Mouse (Mus musculus) testis, adult 2 months (tissue): ENCODE measurements around the gene Bag1. TPM values are rescaled to one million over a fixed set of nuclear protein-coding genes. Genes with fewer than 3 reads are reported as not detected.

ENCODE experiments used
- H3K27ac ChIP-seq: fragments of 200-500 bp; 2 replicates; pipeline ENCODE4 v1.5.1; 2012; ENCODE audit warnings: low read depth, low read length; ENCODE audit not compliant: control insufficient read depth, insufficient read depth
- H3K27me3 ChIP-seq: fragments of 200-500 bp; 2 replicates; pipeline ENCODE4 v1.6.1; 2012; ENCODE audit warnings: mild to moderate bottlenecking, low read length, moderate library complexity; ENCODE audit not compliant: control insufficient read depth, insufficient read depth
- H3K36me3 ChIP-seq: fragments of 200-500 bp; 2 replicates; pipeline ENCODE4 v1.6.1; 2012; ENCODE audit warnings: mild to moderate bottlenecking, low read length; ENCODE audit not compliant: control insufficient read depth, insufficient read depth
- H3K4me1 ChIP-seq: fragments of 200-500 bp; 2 replicates; pipeline ENCODE4 v1.6.1; 2012; ENCODE audit warnings: low read length; ENCODE audit not compliant: control insufficient read depth, insufficient read depth
- H3K4me3 ChIP-seq: fragments of 200-500 bp; 2 replicates; pipeline ENCODE4 v1.5.1; 2012; ENCODE audit warnings: low read depth, mild to moderate bottlenecking, low read length, moderate library complexity, mixed read lengths; ENCODE audit not compliant: control insufficient read depth
- CTCF ChIP-seq: fragments of 200-500 bp; IDR thresholded peaks from 2 replicates; pipeline ENCODE4 v1.5.1; 2012; ENCODE audit warnings: low read depth, mild to moderate bottlenecking, inconsistent platforms, low read length, moderate library complexity; ENCODE audit not compliant: control insufficient read depth, insufficient read depth, insufficient replicate concordance
- POLR2A ChIP-seq: fragments of 200-500 bp; IDR thresholded peaks from 2 replicates; pipeline ENCODE4 v1.6.1; 2012; ENCODE audit warnings: low read depth, mild to moderate bottlenecking, inconsistent platforms, low read length, moderate library complexity; ENCODE audit not compliant: control insufficient read depth
- polyA plus RNA-seq: library from polyadenylated mRNA; depleted of rRNA; stranded (reverse); fragments of >200 nt; gene quantifications from 2 replicates; pipeline ENCODE4 v1.2.3, GENCODE M21; 2012; rRNA removed

The Bag1 gene
- polyA plus RNA-seq, 1 experiment, result 229 TPM

DNA sequence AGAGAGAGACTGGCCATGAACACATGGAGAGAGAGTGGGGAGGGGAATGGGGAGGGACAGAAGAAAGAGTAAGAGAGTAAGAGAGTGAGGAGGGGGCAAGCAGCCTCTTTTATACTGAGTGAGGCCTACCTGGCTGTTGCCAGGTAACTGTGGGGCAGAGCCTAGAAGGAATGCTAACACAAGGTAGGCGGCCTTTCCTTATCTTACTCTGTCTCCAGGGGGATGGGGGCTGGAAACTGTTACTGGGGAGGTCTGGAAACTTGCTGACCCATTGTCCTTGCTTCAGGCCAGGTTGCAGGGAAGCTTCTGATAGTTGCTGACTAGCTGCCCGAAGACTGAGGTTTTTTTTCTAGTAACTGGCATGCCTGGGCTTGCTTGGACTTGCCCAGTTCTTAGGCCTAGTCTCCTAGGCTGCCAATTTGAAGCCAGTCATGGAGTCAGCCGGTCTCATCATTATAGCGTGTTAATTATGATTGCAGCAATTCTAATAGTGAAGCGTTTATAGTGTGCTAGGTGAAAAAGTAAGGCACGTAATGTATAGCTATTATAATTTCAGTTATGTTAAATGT, 49.5 kb downstream of the Bag1 start:
- no peak overlapping the region for H3K4me3 ChIP-seq
- no peaks in the 10 kb centered on the region for H3K36me3 ChIP-seq
- TF ChIP-seq CTCF, result no peak
- TF ChIP-seq POLR2A, result no peak
- no peaks in the 10 kb centered on the region for H3K4me1 ChIP-seq
- H3K27me3 ChIP-seq, result no peaks in the 10 kb centered on the region
- no peak overlapping the region for H3K27ac ChIP-seq

DNA sequence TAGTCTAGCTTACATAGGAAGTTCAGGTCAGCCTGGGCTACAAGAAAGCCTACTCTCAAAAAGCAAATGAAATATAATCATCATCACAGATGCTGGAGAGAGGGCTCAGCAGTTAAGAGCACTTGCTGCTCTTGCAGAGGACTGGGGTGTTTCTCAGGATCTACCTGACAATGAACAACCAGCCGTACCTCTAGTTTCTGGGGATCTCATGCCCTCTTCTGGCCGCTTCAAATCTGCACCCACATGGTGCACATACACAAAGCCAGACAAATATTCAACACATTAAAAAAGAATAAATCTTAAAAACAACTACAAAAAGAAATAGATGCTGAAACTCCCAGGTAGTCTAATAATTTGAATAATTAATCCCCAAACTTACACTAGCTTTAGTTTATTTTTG, 52.4 kb downstream of the Bag1 start:
- no peaks in the 10 kb centered on the region for H3K36me3 ChIP-seq
- no peaks in the 10 kb centered on the region for H3K4me1 ChIP-seq
- no peak for TF ChIP-seq CTCF
- TF ChIP-seq POLR2A, result no peak
- no peak overlapping the region for H3K27ac ChIP-seq
- H3K4me3 ChIP-seq, result no peak overlapping the region
- H3K27me3 ChIP-seq, result no peaks in the 10 kb centered on the region

DNA sequence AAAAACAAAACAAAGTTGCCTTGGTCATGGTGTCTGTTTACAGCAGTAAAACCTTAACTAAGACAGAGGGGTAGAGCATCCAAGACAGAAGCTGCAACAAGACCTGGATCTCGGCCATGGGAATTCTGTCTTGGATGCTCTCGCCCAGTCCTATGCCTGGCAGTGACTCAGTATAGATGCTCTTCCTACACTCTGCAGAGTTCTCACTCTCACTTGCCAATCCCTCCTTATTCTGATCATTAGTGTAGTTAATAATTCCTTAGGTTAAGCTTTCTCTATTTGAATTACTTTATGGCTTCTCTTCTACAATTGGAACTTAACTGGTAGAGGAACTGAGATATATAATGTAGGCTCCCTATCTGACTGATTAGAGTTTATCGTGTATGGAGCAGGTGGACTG, 53.0 kb downstream of the Bag1 start:
- no peak for TF ChIP-seq POLR2A
- no peak for TF ChIP-seq CTCF
- no peaks in the 10 kb centered on the region for H3K27me3 ChIP-seq
- H3K4me1 ChIP-seq, result no peaks in the 10 kb centered on the region
- H3K27ac ChIP-seq, result no peak overlapping the region
- no peaks in the 10 kb centered on the region for H3K36me3 ChIP-seq
- H3K4me3 ChIP-seq, result no peak overlapping the region

DNA sequence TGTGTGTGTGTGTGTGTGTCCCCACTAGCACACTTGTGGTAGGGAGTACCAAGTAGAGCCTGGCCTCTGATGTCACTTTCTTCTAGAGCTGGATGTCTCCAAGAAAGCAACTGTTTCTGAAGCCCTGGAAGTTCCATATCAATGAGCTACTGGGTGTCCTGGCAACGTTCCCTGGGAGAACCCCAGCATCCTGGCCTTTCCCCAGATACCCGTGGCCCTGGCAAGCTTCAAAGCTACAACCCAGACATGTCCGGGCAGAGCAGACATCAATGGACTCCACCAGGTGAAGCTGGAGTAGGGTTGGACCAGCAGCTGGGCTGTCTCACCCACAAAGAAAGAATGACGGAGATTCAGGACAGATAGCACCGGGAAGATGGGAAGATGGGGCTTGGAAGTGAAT, 56.9 kb downstream of the Bag1 start:
- no peak overlapping the region for H3K4me3 ChIP-seq
- H3K4me1 ChIP-seq, result peaks cover 2% of the 10 kb centered on the region; the same call in 1 of the 2 replicates
- TF ChIP-seq POLR2A (no peak), CTCF (no peak)
- H3K36me3 ChIP-seq, result no peaks in the 10 kb centered on the region
- no peaks in the 10 kb centered on the region for H3K27me3 ChIP-seq
- no peak overlapping the region for H3K27ac ChIP-seq

DNA sequence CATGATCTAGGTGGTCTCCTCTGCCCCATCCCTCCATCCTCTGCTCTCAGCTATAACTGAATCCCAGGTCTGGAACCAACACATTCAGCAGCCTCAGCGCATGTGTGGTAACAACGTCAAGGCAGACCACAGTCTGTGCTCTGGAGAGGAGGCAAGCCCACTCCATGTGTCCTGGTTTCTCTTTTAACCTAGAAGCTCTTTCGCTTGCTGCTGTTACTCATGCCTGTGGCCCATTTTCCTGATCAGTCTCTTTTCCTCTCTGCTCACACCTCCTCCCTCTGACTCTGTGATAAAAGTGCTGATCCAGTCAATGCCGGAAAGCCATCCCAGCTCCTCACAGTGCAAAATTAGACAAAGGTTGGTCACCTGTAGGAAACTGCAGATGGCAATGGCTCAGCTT, 58.1 kb downstream of the Bag1 start:
- no peak overlapping the region for H3K4me3 ChIP-seq
- no peaks in the 10 kb centered on the region for H3K27me3 ChIP-seq
- H3K27ac ChIP-seq, result no peak overlapping the region
- H3K36me3 ChIP-seq, result no peaks in the 10 kb centered on the region
- H3K4me1 ChIP-seq, result peaks cover 2% of the 10 kb centered on the region; the same call in 1 of the 2 replicates
- TF ChIP-seq POLR2A (no peak), CTCF (no peak)

DNA sequence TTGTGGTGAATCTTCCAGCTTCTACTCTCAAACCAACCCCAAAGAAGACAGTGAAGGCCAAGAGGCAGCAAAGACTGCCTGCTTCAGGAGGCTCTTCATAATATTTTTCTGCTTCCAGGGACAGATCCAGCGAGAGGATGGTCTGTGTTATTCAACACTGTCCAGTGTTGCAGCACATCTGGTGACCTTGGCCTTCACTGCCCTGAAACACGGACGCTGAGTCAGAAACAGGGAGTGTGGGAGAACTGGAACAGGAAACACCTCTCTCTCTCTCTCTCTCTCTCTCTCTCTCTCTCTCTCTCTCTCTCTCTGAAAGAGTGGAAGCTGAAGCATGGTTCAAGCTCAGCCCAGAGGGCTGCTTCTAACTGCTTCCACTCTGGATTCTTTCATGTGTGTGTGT, 58.8 kb downstream of the Bag1 start:
- Histone ChIP-seq H3K4me3 (no peak overlapping the region), H3K4me1 (peaks cover 2% of the 10 kb centered on the region; the same call in 1 of the 2 replicates)

DNA sequence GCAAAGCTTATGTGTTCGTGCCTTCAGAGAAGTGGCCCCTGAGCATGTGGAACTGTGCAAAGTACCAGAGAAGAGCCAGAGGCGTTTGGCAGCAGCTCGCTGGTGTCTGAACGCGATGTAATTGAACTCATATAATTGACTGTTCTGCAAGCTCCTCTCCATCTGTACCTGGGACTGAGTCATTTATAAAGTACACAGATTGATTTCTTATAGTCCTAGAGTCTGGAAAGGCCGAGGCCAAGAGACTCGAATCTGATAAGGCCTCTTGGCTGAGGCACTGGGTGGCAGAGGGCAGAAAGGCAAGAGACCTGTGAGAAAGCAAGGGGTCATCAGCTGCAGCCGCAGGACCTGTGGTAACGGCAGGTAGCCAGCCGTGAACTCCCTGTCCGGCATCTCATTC, 59.3 kb downstream of the Bag1 start:
- no peak for TF ChIP-seq CTCF
- no peak for TF ChIP-seq POLR2A
- no peaks in the 10 kb centered on the region for H3K27me3 ChIP-seq
- H3K4me3 ChIP-seq, result no peak overlapping the region
- no peaks in the 10 kb centered on the region for H3K36me3 ChIP-seq
- H3K27ac ChIP-seq, result peak overlapping the region; percentile 5; the same call in 1 of the 2 replicates
- H3K4me1 ChIP-seq, result peaks cover 2% of the 10 kb centered on the region; the same call in 1 of the 2 replicates

More for the DNA sequence above, 58.8 kb downstream of the Bag1 start:
- no peaks in the 10 kb centered on the region for H3K27me3 ChIP-seq
- H3K27ac ChIP-seq, result peak overlapping the region; percentile 5; the same call in 1 of the 2 replicates
- TF ChIP-seq CTCF (no peak), POLR2A (no peak)
- H3K36me3 ChIP-seq, result no peaks in the 10 kb centered on the region

Other genes with a start within 250 kb of the Bag1 start
- 95.8 and 98.7 TPM in 2 replicates for gene Aptx, start 245.1 kb downstream of the Bag1 start, polyA plus RNA-seq
- gene Dnaja1, start 226.1 kb downstream of the Bag1 start, polyA plus RNA-seq, result 16.7 and 22.3 TPM in 2 replicates
- gene Smu1, start 190.4 kb downstream of the Bag1 start, polyA plus RNA-seq, result 20.1 and 23.7 TPM in 2 replicates
- gene B4galt1, start 94.3 kb downstream of the Bag1 start, polyA plus RNA-seq, result 9.7 and 10.3 TPM in 2 replicates
- 5.1 and 11.1 TPM in 2 replicates for gene Spink4, start 28.2 kb downstream of the Bag1 start, polyA plus RNA-seq
- gene Chmp5, start 113 bp upstream of the Bag1 start, polyA plus RNA-seq, result 18.0 and 19.0 TPM in 2 replicates
- gene Nfx1, start 22.6 kb upstream of the Bag1 start, polyA plus RNA-seq, result 28.2 and 29.5 TPM in 2 replicates
- 174 and 180 TPM in 2 replicates for gene Aqp7, start 99.8 kb upstream of the Bag1 start, polyA plus RNA-seq
- 5.2 and 6.7 TPM in 2 replicates for gene Aqp3, start 149.9 kb upstream of the Bag1 start, polyA plus RNA-seq
- 14.0 and 15.9 TPM in 2 replicates for gene Nol6, start 176.2 kb upstream of the Bag1 start, polyA plus RNA-seq
- 17.7 and 18.8 TPM in 2 replicates for gene Ube2r2, start 187.4 kb upstream of the Bag1 start, polyA plus RNA-seq